Mouse (Mus musculus) liver, embryonic 16.5 days (tissue): Measurements from ENCODE around the gene Atp2b2. TPM values are rescaled to one million over a fixed set of nuclear protein-coding genes. Genes with fewer than 3 reads are reported as not detected.

ENCODE experiments used
- ATAC-seq: fragments of 200-750 bp; cut with Nextera tagmentation; 2 replicates; pipeline ENCODE4 v1.8.0; 2017; ENCODE audit warnings: low read depth, mild to moderate bottlenecking, moderate number of reproducible peaks, moderate library complexity
- H3K27ac ChIP-seq: fragments of 300-500 bp; sonication (generic); 2 replicates; pipeline ENCODE4 v1.5.1; 2014; ENCODE audit warnings: mild to moderate bottlenecking, low read length
- H3K27me3 ChIP-seq: fragments of 300-500 bp; sonication (generic); 2 replicates; pipeline ENCODE4 v1.6.1; 2014; ENCODE audit warnings: low read depth, low read length, mixed read lengths; ENCODE audit not compliant: control insufficient read depth, insufficient read depth
- H3K36me3 ChIP-seq: fragments of 300-500 bp; sonication (generic); 2 replicates; pipeline ENCODE4 v1.6.1; 2014; ENCODE audit warnings: mild to moderate bottlenecking; ENCODE audit not compliant: control insufficient read depth, insufficient read depth
- H3K4me1 ChIP-seq: fragments of 300-500 bp; sonication (generic); 2 replicates; pipeline ENCODE4 v1.6.1; 2014; ENCODE audit warnings: low read depth, low read length, mixed read lengths; ENCODE audit not compliant: control insufficient read depth
- H3K4me2 ChIP-seq: fragments of 300-500 bp; sonication (generic); 2 replicates; pipeline ENCODE4 v1.6.1; 2014; ENCODE audit warnings: low read depth, low read length, mixed read lengths
- H3K4me3 ChIP-seq: fragments of 300-500 bp; sonication (generic); 2 replicates; pipeline ENCODE4 v1.5.1; 2014; ENCODE audit warnings: low read depth, mild to moderate bottlenecking, low read length
- H3K9ac ChIP-seq: fragments of 300-500 bp; sonication (generic); 2 replicates; pipeline ENCODE4 v1.6.1; 2014; ENCODE audit warnings: low read depth, low read length
- H3K9me3 ChIP-seq: fragments of 300-500 bp; sonication (generic); replicated peaks from 2 replicates; pipeline ENCODE4 v1.6.1; 2016; ENCODE audit warnings: low read length; ENCODE audit not compliant: control insufficient read depth
- WGBS: fragments of 180-500 bp; shearing (Covaris S2); extraction: QIAGEN DNeasy Blood & Tissue Kit; methylation state at CpG from one replicate; pipeline ENCODE4 v1.1.7; 2014; ENCODE audit not compliant: insufficient replicate concordance; 5-methylcytosine and 5-hydroxymethylcytosine counted together
- polyA plus RNA-seq: library from polyadenylated mRNA; unstranded; fragments of >200 nt; fragmentation: Nextera tagmentation; extraction: Ambion mirVana; gene quantifications from 2 replicates; pipeline ENCODE4 v1.2.1, GENCODE M21; 2015

Gene Atp2b2
- polyA plus RNA-seq, 1 experiment from 2014 or later, result 2.6 TPM

GRCm38 (mm10) chr6:113847092-113847491 is 195.3 kb downstream of the Atp2b2 start:
- Histone ChIP-seq H3K4me1 (no peaks in the 10 kb centered on the region), H3K9ac (no peak overlapping the region), H3K27ac (no peak overlapping the region), H3K4me2 (no peak overlapping the region), H3K27me3 (no peaks in the 10 kb centered on the region), H3K36me3 (no peaks in the 10 kb centered on the region), H3K9me3 (no peaks in the 10 kb centered on the region), H3K4me3 (no peak overlapping the region)
- WGBS, result 58% methylated on average over 2 of the region's 2 CpGs
- no peak for ATAC-seq

- Histone ChIP-seq H3K4me1 (no peaks in the 10 kb centered on the region), H3K4me2 (no peak overlapping the region), H3K9me3 (no peaks in the 10 kb centered on the region), H3K27me3 (no peaks in the 10 kb centered on the region), H3K9ac (no peak overlapping the region), H3K27ac (no peak overlapping the region), H3K4me3 (no peak overlapping the region), H3K36me3 (no peaks in the 10 kb centered on the region)
- no peak for ATAC-seq
- 16% methylated on average over 3 of the region's 3 CpGs for WGBS
Measured at GRCm38 (mm10) chr6:113843248-113843647, 199.2 kb downstream of the Atp2b2 start.

- Histone ChIP-seq H3K4me1 (no peaks in the 10 kb centered on the region), H3K36me3 (no peaks in the 10 kb centered on the region), H3K4me2 (no peak overlapping the region), H3K27me3 (no peaks in the 10 kb centered on the region), H3K9me3 (no peaks in the 10 kb centered on the region), H3K27ac (no peak overlapping the region), H3K4me3 (no peak overlapping the region), H3K9ac (no peak overlapping the region)
- 7% methylated on average over 1 of the region's 1 CpGs for WGBS
- no peak for ATAC-seq
Measured at GRCm38 (mm10) chr6:113838493-113838892, 203.9 kb downstream of the Atp2b2 start.

GRCm38 (mm10) chr6:113837740-113838139 is 204.7 kb downstream of the Atp2b2 start:
- WGBS, result 32% methylated on average over 2 of the region's 2 CpGs
- Histone ChIP-seq H3K9ac (no peak overlapping the region), H3K4me1 (no peaks in the 10 kb centered on the region), H3K4me2 (no peak overlapping the region), H3K27me3 (no peaks in the 10 kb centered on the region), H3K4me3 (no peak overlapping the region), H3K36me3 (no peaks in the 10 kb centered on the region), H3K9me3 (no peaks in the 10 kb centered on the region), H3K27ac (no peak overlapping the region)
- ATAC-seq, result no peak

- WGBS, result 62% methylated on average over 3 of the region's 3 CpGs
- Histone ChIP-seq H3K36me3 (no peaks in the 10 kb centered on the region), H3K9me3 (no peaks in the 10 kb centered on the region), H3K4me3 (no peak overlapping the region), H3K4me2 (no peak overlapping the region), H3K4me1 (no peaks in the 10 kb centered on the region), H3K27me3 (no peaks in the 10 kb centered on the region), H3K9ac (no peak overlapping the region), H3K27ac (no peak overlapping the region)
- ATAC-seq, result no peak
Measured at GRCm38 (mm10) chr6:113836545-113836944, 205.9 kb downstream of the Atp2b2 start.

GRCm38 (mm10) chr6:113830463-113830862 is 211.9 kb downstream of the Atp2b2 start:
- no peak overlapping the region for H3K27ac ChIP-seq
- H3K9ac ChIP-seq, result no peak overlapping the region
- no peaks in the 10 kb centered on the region for H3K36me3 ChIP-seq
- no peaks in the 10 kb centered on the region for H3K9me3 ChIP-seq
- H3K4me3 ChIP-seq, result no peak overlapping the region
- no peaks in the 10 kb centered on the region for H3K27me3 ChIP-seq
- WGBS, result 74% methylated on average over 2 of the region's 2 CpGs
- H3K4me1 ChIP-seq, result no peaks in the 10 kb centered on the region
- H3K4me2 ChIP-seq, result no peak overlapping the region
- ATAC-seq, result no peak

GRCm38 (mm10) chr6:113827309-113827708 is 215.1 kb downstream of the Atp2b2 start:
- Histone ChIP-seq H3K9me3 (no peaks in the 10 kb centered on the region), H3K9ac (no peak overlapping the region), H3K27ac (no peak overlapping the region), H3K4me3 (no peak overlapping the region), H3K4me2 (no peak overlapping the region), H3K27me3 (no peaks in the 10 kb centered on the region), H3K4me1 (no peaks in the 10 kb centered on the region), H3K36me3 (no peaks in the 10 kb centered on the region)
- 73% methylated on average over 4 of the region's 4 CpGs for WGBS
- no peak for ATAC-seq

GRCm38 (mm10) chr6:113822417-113822816 is 220.0 kb downstream of the Atp2b2 start:
- H3K27ac ChIP-seq, result no peak overlapping the region
- no peak overlapping the region for H3K4me2 ChIP-seq
- WGBS, result 30% methylated on average over 7 of the region's 7 CpGs
- H3K9me3 ChIP-seq, result no peaks in the 10 kb centered on the region
- no peaks in the 10 kb centered on the region for H3K36me3 ChIP-seq
- no peaks in the 10 kb centered on the region for H3K27me3 ChIP-seq
- H3K4me1 ChIP-seq, result no peaks in the 10 kb centered on the region
- no peak for ATAC-seq
- H3K9ac ChIP-seq, result no peak overlapping the region
- H3K4me3 ChIP-seq, result no peak overlapping the region

GRCm38 (mm10) chr6:113816690-113817089 is 225.7 kb downstream of the Atp2b2 start:
- no peaks in the 10 kb centered on the region for H3K36me3 ChIP-seq
- 66% methylated on average over 3 of the region's 3 CpGs for WGBS
- H3K4me1 ChIP-seq, result no peaks in the 10 kb centered on the region
- no peak for ATAC-seq
- H3K4me3 ChIP-seq, result no peak overlapping the region
- no peak overlapping the region for H3K9ac ChIP-seq
- H3K27ac ChIP-seq, result no peak overlapping the region
- H3K4me2 ChIP-seq, result no peak overlapping the region
- H3K27me3 ChIP-seq, result no peaks in the 10 kb centered on the region
- H3K9me3 ChIP-seq, result no peaks in the 10 kb centered on the region

GRCm38 (mm10) chr6:113811462-113811861 is 231.0 kb downstream of the Atp2b2 start:
- H3K36me3 ChIP-seq, result no peaks in the 10 kb centered on the region
- no peaks in the 10 kb centered on the region for H3K4me1 ChIP-seq
- WGBS, result 46% methylated on average over 1 of the region's 1 CpGs
- no peak overlapping the region for H3K9ac ChIP-seq
- H3K9me3 ChIP-seq, result no peaks in the 10 kb centered on the region
- H3K27ac ChIP-seq, result no peak overlapping the region
- no peak overlapping the region for H3K4me3 ChIP-seq
- H3K27me3 ChIP-seq, result no peaks in the 10 kb centered on the region
- no peak for ATAC-seq
- H3K4me2 ChIP-seq, result no peak overlapping the region
